Mouse (Mus musculus) intestine, postnatal 0 days (tissue): ENCODE data around the gene Upk2. TPM values are rescaled to one million over a fixed set of nuclear protein-coding genes. Genes with fewer than 3 reads are reported as not detected.

Experiments used
- ATAC-seq: fragments of 200-750 bp; cut with Nextera tagmentation; 2 replicates; pipeline ENCODE4 v1.8.0; 2017; ENCODE audit warnings: mild to moderate bottlenecking, moderate TSS enrichment, moderate library complexity
- H3K27ac ChIP-seq: fragments of 300-500 bp; sonication (generic); 2 replicates; pipeline ENCODE4 v1.5.1; 2014; ENCODE audit warnings: mild to moderate bottlenecking, low read depth, low read length, moderate library complexity
- H3K27me3 ChIP-seq: fragments of 300-500 bp; sonication (generic); replicated peaks from 2 replicates; pipeline ENCODE4 v1.6.1; 2014; ENCODE audit warnings: low read length, mixed read lengths; ENCODE audit not compliant: control insufficient read depth, insufficient read depth
- H3K36me3 ChIP-seq: fragments of 300-500 bp; sonication (generic); 2 replicates; pipeline ENCODE4 v1.6.1; 2014; ENCODE audit warnings: mild to moderate bottlenecking, moderate library complexity; ENCODE audit not compliant: control insufficient read depth, insufficient read depth
- H3K4me1 ChIP-seq: fragments of 300-500 bp; sonication (generic); replicated peaks from 2 replicates; pipeline ENCODE4 v1.6.1; 2014; ENCODE audit warnings: antibody characterized with exemption, low read length, mixed read lengths; ENCODE audit not compliant: control insufficient read depth, insufficient read depth
- H3K4me2 ChIP-seq: fragments of 300-500 bp; sonication (generic); replicated peaks from 2 replicates; pipeline ENCODE4 v1.6.1; 2014; ENCODE audit warnings: low read depth, mild to moderate bottlenecking, moderate library complexity
- H3K4me3 ChIP-seq: fragments of 300-500 bp; sonication (generic); 2 replicates; pipeline ENCODE4 v1.5.1; 2014; ENCODE audit warnings: low read depth, low read length
- H3K9ac ChIP-seq: fragments of 300-500 bp; sonication (generic); 2 replicates; pipeline ENCODE4 v1.6.1; 2014; ENCODE audit warnings: mild to moderate bottlenecking, low read depth, low read length
- H3K9me3 ChIP-seq: fragments of 300-500 bp; sonication (generic); 2 replicates; pipeline ENCODE4 v1.6.1; 2016; ENCODE audit warnings: mixed run types; ENCODE audit not compliant: control insufficient read depth
- CTCF ChIP-seq: sonication (generic); IDR thresholded peaks from 2 replicates; pipeline ENCODE4 v1.5.1; 2016; ENCODE audit warnings: low read depth, mild to moderate bottlenecking, control low read depth, antibody characterized with exemption, moderate library complexity
- whole genome bisulfite sequencing: fragments of 180-500 bp; shearing (Covaris S2); extraction: QIAGEN DNeasy Blood & Tissue Kit; methylation state at CpG from one replicate; pipeline ENCODE4 v1.1.7; 2014; 5-methylcytosine and 5-hydroxymethylcytosine counted together
- polyA plus RNA-seq: library from polyadenylated mRNA; unstranded; fragments of >200 nt; fragmentation: Nextera tagmentation; extraction: Ambion mirVana; gene quantifications from 2 replicates; pipeline ENCODE4 v1.2.1, GENCODE M21; 2015

Gene Upk2
- polyA plus RNA-seq, 1 experiment from 2014 or later, result not detected

DNA sequence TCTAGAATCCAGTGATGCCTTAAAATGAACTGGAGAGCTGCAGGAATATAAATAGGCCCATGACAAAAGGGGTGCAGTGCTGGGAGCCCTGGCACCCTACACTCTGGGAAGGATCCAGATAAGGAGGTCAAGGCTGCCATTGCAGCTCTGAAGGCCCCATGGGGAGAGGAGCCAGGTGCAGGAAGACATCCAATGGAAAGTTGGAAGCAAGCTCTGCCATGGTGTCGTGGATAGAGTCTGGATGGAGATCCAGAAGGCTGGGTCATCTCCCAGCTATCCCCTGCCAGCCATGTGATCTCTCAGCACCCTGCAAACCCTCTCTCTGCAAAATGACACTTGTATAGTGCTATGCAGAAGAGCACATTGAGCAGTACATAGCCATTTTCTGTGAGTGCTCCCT lies 19.6 kb upstream of the Upk2 start:
- Histone ChIP-seq H3K27me3 (no peaks in the 10 kb centered on the region), H3K4me3 (no peak overlapping the region), H3K4me1 (0 out of 2 replicates have a peak, but pooled peaks cover 3% of the 10 kb centered on the region), H3K36me3 (no peaks in the 10 kb centered on the region), H3K9ac (no peak overlapping the region), H3K4me2 (no peak overlapping the region), H3K9me3 (no peaks in the 10 kb centered on the region), H3K27ac (no peak overlapping the region)
- TF ChIP-seq CTCF, result no peak
- WGBS, result 19% methylated on average over 1 of the region's 1 CpGs
- no peak for ATAC-seq

DNA sequence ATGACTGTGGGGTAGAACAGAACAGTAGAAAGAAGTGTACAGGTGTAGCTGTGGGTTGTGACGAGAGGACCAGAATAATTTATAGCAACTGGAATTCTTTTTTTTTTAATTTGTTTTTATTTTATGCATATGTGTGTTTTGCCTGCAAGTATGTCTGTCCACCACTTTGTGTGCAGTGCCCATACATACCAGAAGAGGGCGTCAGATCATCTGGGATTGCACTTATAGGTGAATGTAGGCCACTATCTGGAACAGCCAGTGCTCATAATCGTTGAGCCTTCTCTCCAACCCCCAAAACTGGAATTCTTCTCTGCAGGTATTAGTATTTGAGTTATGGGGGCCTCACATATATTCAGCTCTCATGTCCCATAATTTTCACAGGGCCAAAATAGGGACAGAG lies 18.4 kb upstream of the Upk2 start:
- no peaks in the 10 kb centered on the region for H3K9me3 ChIP-seq
- no peak overlapping the region for H3K9ac ChIP-seq
- peak; percentile 49 for TF ChIP-seq CTCF
- no peaks in the 10 kb centered on the region for H3K27me3 ChIP-seq
- H3K36me3 ChIP-seq, result no peaks in the 10 kb centered on the region
- no peak overlapping the region for H3K4me2 ChIP-seq
- H3K4me1 ChIP-seq, result peaks cover 3% of the 10 kb centered on the region; the same call in 1 of the 2 replicates
- no peak for ATAC-seq
- H3K27ac ChIP-seq, result no peak overlapping the region
- WGBS, result 59% methylated on average over 3 of the region's 3 CpGs
- H3K4me3 ChIP-seq, result no peak overlapping the region

DNA sequence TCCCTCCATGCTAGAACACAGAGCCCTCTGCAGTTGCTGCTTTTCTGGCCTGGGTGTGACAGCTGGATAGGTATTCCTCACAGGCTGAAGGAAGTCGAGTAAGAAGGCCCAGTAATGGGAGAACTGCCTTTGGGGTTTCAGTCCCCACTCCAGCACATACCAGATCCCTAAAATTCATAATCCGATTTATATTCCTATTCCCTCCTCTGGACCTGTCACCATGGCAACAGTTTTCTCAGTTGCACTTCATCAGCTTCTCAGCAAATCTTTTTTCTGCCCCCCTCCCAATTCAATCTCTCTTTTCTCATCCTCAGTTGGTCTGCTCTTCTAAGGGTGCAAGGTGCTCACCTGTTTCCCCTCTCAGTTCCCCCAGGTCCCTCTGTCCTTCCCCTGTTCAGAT lies 14.0 kb upstream of the Upk2 start:
- Histone ChIP-seq H3K4me3 (no peak overlapping the region), H3K9me3 (no peaks in the 10 kb centered on the region), H3K36me3 (no peaks in the 10 kb centered on the region), H3K4me1 (no peaks in the 10 kb centered on the region; the same call in 1 of the 2 replicates), H3K27ac (no peak overlapping the region), H3K27me3 (no peaks in the 10 kb centered on the region), H3K9ac (no peak overlapping the region), H3K4me2 (no peak overlapping the region)
- 42% methylated on average over 2 of the region's 2 CpGs for WGBS
- ATAC-seq, result no peak
- no peak for TF ChIP-seq CTCF

DNA sequence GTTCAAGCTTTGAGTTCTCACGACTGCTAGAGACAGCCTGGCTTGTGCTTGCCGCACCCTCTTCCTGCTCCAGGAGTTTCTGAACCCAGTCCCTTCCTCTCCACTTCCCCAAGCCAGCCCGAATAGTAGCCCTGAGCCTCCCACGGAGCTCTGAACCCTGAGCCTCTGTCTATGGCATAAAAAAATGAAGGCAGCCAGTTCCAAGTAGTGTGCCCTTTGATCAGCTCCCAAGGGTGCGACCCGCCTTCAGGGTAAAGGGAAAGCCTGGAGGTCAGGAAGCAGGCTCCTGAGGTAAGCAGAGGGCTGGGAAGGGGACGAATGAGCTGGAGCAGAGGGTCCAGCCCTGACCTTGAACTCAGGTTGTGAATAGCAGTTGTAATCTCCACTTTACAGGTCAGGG lies 13.4 kb upstream of the Upk2 start:
- 28% methylated on average over 7 of the region's 7 CpGs for WGBS
- Histone ChIP-seq H3K4me3 (no peak overlapping the region), H3K27ac (no peak overlapping the region), H3K36me3 (no peaks in the 10 kb centered on the region), H3K27me3 (no peaks in the 10 kb centered on the region), H3K4me2 (no peak overlapping the region; the same call in 1 of the 2 replicates), H3K9ac (no peak overlapping the region), H3K4me1 (no peaks in the 10 kb centered on the region; the same call in 1 of the 2 replicates), H3K9me3 (no peaks in the 10 kb centered on the region)
- ATAC-seq, result peak; percentile 47
- TF ChIP-seq CTCF, result no peak

DNA sequence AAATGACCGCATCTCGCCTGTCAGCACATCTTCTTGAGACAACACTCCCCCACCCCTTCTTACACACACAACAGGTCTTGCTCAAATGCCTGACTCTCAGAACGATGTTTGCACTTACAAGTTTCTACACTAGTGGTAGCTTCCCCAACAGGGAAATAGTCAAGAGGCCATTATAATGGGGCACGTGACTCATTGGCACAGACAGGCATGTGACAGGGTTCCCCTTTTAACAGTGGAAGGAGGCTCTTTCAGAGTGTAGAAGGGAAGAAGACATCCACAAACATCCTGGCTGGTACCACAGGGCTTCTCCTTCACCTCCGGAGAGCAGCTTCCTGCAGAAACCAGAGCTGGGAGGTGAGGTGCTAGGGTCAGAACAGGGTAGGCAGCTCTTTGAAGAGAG lies 7.2 kb upstream of the Upk2 start:
- no peaks in the 10 kb centered on the region for H3K9me3 ChIP-seq
- no peak for ATAC-seq
- no peak overlapping the region for H3K27ac ChIP-seq
- no peak overlapping the region for H3K9ac ChIP-seq
- 72% methylated on average over 5 of the region's 5 CpGs for WGBS
- no peak overlapping the region for H3K4me2 ChIP-seq
- TF ChIP-seq CTCF, result no peak
- no peaks in the 10 kb centered on the region for H3K27me3 ChIP-seq
- no peak overlapping the region for H3K4me3 ChIP-seq
- no peaks in the 10 kb centered on the region for H3K36me3 ChIP-seq
- H3K4me1 ChIP-seq, result no peaks in the 10 kb centered on the region

DNA sequence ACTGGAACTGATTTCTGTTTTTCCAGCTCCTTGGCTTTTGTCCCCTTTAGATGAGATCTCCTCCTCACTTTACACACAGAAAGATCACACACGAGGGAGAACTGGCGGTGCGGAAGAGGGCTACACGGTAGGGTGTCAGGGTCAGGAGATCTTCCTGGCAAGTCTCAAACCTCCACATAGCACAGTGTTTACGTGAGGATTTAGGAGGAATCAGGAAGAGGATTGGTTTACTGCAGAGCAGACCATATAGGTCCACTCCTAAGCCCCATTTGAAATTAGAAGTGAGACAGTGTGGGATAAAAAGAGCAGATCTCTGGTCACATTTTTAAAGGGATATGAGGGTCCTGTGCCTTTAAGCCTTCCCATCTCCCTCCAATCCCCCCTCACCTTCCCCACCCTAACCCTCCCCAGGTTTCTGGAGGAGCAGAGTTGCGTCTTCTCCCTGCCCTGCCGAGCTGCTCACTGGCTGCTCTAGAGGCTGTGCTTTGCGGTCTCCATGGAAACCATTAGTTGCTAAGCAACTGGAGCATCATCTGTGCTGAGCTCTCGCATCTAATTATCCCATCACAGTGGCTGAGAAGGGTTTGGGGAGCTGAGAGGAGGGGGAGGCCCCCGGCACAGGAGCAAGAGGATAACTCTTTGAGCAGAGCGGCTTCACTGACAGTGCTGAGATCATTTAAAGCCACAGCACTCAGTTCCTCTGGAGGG lies 2.4 kb upstream of the Upk2 start:
- ATAC-seq, result no peak
- Histone ChIP-seq H3K4me3 (no peak overlapping the region), H3K27me3 (no peaks in the 10 kb centered on the region; the same call in 1 of the 2 replicates), H3K27ac (no peak overlapping the region), H3K9ac (no peak overlapping the region), H3K4me1 (no peaks in the 10 kb centered on the region), H3K9me3 (no peaks in the 10 kb centered on the region), H3K4me2 (no peak overlapping the region), H3K36me3 (no peaks in the 10 kb centered on the region)
- 10% methylated on average over 11 of the region's 11 CpGs for WGBS
- no peak for TF ChIP-seq CTCF
